Mouse (Mus musculus) cortical plate, adult 2 months (tissue): ENCODE data around the gene Gm35549.
A peak's percentile ranks its signal among the peaks of the same experiment; 100 is the strongest.

Experiments used
- CTCF ChIP-seq: fragments of 200-500 bp; IDR thresholded peaks from 2 replicates; pipeline ENCODE4 v1.5.1; 2011; ENCODE audit warnings: mild to moderate bottlenecking, control low read depth, low read length; ENCODE audit not compliant: insufficient read depth; ENCODE audit errors: extremely low read depth
- POLR2A ChIP-seq: fragments of 200-500 bp; IDR thresholded peaks from 2 replicates; pipeline ENCODE4 v1.6.1; 2011; ENCODE audit warnings: mild to moderate bottlenecking, low read length, control low read depth; ENCODE audit not compliant: insufficient read depth; ENCODE audit errors: extremely low read depth

- TF ChIP-seq POLR2A (peak; percentile 83), CTCF (no peak)
These were observed 42.7 kb upstream of the Gm35549 start for GRCm38 (mm10) chr9:122886372-122887179.
